In genomic region chr19:24509391-24509790, GRCm38 (mm10) we compare ENCODE assay signal across 18 mouse cellular contexts. TPM values are rescaled to one million over a fixed set of nuclear protein-coding genes. Genes with fewer than 3 reads are reported as not detected.
"Had no signal": no experiment of that assay in that cellular context is flagged by ENCODE, and none has a peak within 500 bp of the region (broad histone marks: within the 10 kb centered on the region; RNA-seq: fewer than 3 reads in every experiment).

No protein-coding gene starts in this region.

- H3K27ac ChIP-seq: intestine, embryonic 15.5 days; kidney, embryonic 15.5 days; limb, embryonic 12.5 days; lung, embryonic 15.5 days; macrophage; midbrain, embryonic 13.5 days; neural tube, embryonic 15.5 days had no signal

- H3K4me2 ChIP-seq: intestine, embryonic 15.5 days; kidney, embryonic 15.5 days; limb, embryonic 12.5 days; lung, embryonic 15.5 days; midbrain, embryonic 13.5 days; neural tube, embryonic 15.5 days had no signal

- H3K4me1 ChIP-seq: limb, embryonic 12.5 days; lung, embryonic 15.5 days had no signal

- H3K4me3 ChIP-seq: intestine, embryonic 15.5 days; kidney, embryonic 15.5 days; limb, embryonic 12.5 days; lung, embryonic 15.5 days; megakaryocyte, embryonic 14.5 days; midbrain, embryonic 13.5 days; myocyte; neural tube, embryonic 15.5 days had no signal

- H3K9ac ChIP-seq: intestine, embryonic 15.5 days; kidney, embryonic 15.5 days; limb, embryonic 12.5 days; lung, embryonic 15.5 days; midbrain, embryonic 13.5 days; neural tube, embryonic 15.5 days had no signal

- H3K9me3 ChIP-seq: intestine, embryonic 15.5 days; kidney, embryonic 15.5 days; limb, embryonic 12.5 days; lung, embryonic 15.5 days; megakaryocyte, embryonic 14.5 days; midbrain, embryonic 13.5 days; neural tube, embryonic 15.5 days had no signal

- ATAC-seq: intestine, embryonic 15.5 days; midbrain, embryonic 13.5 days had no signal

- H3K27me3 ChIP-seq: intestine, embryonic 15.5 days; kidney, embryonic 15.5 days; limb, embryonic 12.5 days; lung, embryonic 15.5 days; megakaryocyte, embryonic 14.5 days; midbrain, embryonic 13.5 days had no signal

- H3K36me3 ChIP-seq: intestine, embryonic 15.5 days; kidney, embryonic 15.5 days; limb, embryonic 12.5 days; lung, embryonic 15.5 days; midbrain, embryonic 13.5 days; neural tube, embryonic 15.5 days had no signal

- DNase-seq: kidney, adult 18-20 months; kidney, postnatal 25 days; layer of hippocampus, adult 9-11 months; lung, postnatal 14 days; right cerebral cortex, adult 18-20 months; right cerebral cortex, postnatal 25 days; thymus, adult 18-20 months; thymus, postnatal 14 days had no signal

RNA-seq across cellular contexts. Expression of gene Pip5k1b, which starts 46.3 kb away (rescaled TPM):
- polyA plus RNA-seq: liver, adult 2 months had no signal
